Mouse (Mus musculus) C2C12 (cell line): ENCODE results near the gene Akap6. TPM values are rescaled to one million over a fixed set of nuclear protein-coding genes. Genes with fewer than 3 reads are reported as not detected.

Experiments
- H3K27me3 ChIP-seq: one replicate; pipeline ENCODE4 v1.6.1; 2011; ENCODE audit not compliant: control insufficient read depth, insufficient read depth, insufficient read length
- H3K36me3 ChIP-seq: one replicate; pipeline ENCODE4 v1.6.1; 2011; ENCODE audit not compliant: control insufficient read depth, insufficient read depth
- H3K4me3 ChIP-seq: one replicate; pipeline ENCODE4 v1.5.1; 2011; ENCODE audit warnings: mild to moderate bottlenecking, control low read depth; ENCODE audit not compliant: poor library complexity, insufficient read depth, severe bottlenecking
- H3K79me2 ChIP-seq: one replicate; pipeline ENCODE4 v1.6.1; 2011; ENCODE audit not compliant: control insufficient read depth, insufficient read depth
- H3K79me3 ChIP-seq: one replicate; pipeline ENCODE4 v1.6.1; 2011; ENCODE audit warnings: low read depth, control low read depth
- H3ac ChIP-seq: one replicate; pipeline ENCODE3; 2011; ENCODE audit warnings: low read depth; ENCODE audit not compliant: control insufficient read depth, insufficient read length
- CEBPB ChIP-seq: IDR thresholded peaks from one replicate; pipeline ENCODE4 v1.6.1; 2011; ENCODE audit warnings: low read depth, mild to moderate bottlenecking, control low read depth, moderate library complexity
- CTCF ChIP-seq: IDR thresholded peaks from one replicate; pipeline ENCODE4 v1.5.1; 2011; ENCODE audit not compliant: control insufficient read depth, insufficient read depth, insufficient read length
- FOSL1 ChIP-seq: IDR thresholded peaks from one replicate; pipeline ENCODE4 v1.8.0; 2011; ENCODE audit warnings: mild to moderate bottlenecking, low read length; ENCODE audit not compliant: poor library complexity, insufficient read depth, severe bottlenecking
- MAX ChIP-seq: IDR thresholded peaks from one replicate; pipeline ENCODE4 v1.6.1; 2011; ENCODE audit warnings: mild to moderate bottlenecking, control low read depth
- MYOD1 ChIP-seq: IDR thresholded peaks from one replicate; pipeline ENCODE4 v1.6.1; 2011; ENCODE audit warnings: low read depth; ENCODE audit not compliant: control insufficient read depth, insufficient read length
- MYOG ChIP-seq: IDR thresholded peaks from one replicate; pipeline ENCODE4 v1.6.1; 2011; ENCODE audit not compliant: control insufficient read depth, insufficient read length; ENCODE audit errors: extremely low read depth
- USF1 ChIP-seq: IDR thresholded peaks from one replicate; pipeline ENCODE4 v1.6.1; 2011; ENCODE audit warnings: low read depth, mild to moderate bottlenecking, control low read depth, moderate library complexity
- polyA plus RNA-seq: library from polyadenylated mRNA; unstranded; fragments of >200 nt; fragmentation: generic; extraction: Trizol; gene quantifications from one replicate; pipeline ENCODE4 v1.2.1, GENCODE M21; 2012; ENCODE audit warnings: missing spikeins

The Akap6 gene
- polyA plus RNA-seq, 1 experiment, result 0.51 TPM

- no peaks in the 10 kb centered on the region for H3K79me3 ChIP-seq
- TF ChIP-seq CTCF, result no peak
- TF ChIP-seq USF1, result peak; percentile 18
- TF ChIP-seq MAX, result peak; percentile 66
- no peak for TF ChIP-seq MYOG
- peak; percentile 64 for TF ChIP-seq FOSL1
- TF ChIP-seq MYOD1, result peak; percentile 72
- peak; percentile 37 for TF ChIP-seq CEBPB
- no peaks in the 10 kb centered on the region for H3K79me2 ChIP-seq
- H3ac ChIP-seq, result no peak overlapping the region
- H3K27me3 ChIP-seq, result no peaks in the 10 kb centered on the region
- H3K36me3 ChIP-seq, result no peaks in the 10 kb centered on the region
- no peak overlapping the region for H3K4me3 ChIP-seq
Measured at GRCm38 (mm10) chr12:53146460-53147050, 447.4 kb downstream of the Akap6 start.

- no peaks in the 10 kb centered on the region for H3K36me3 ChIP-seq
- H3K4me3 ChIP-seq, result no peak overlapping the region
- no peaks in the 10 kb centered on the region for H3K79me3 ChIP-seq
- H3ac ChIP-seq, result no peak overlapping the region
- no peaks in the 10 kb centered on the region for H3K79me2 ChIP-seq
- H3K27me3 ChIP-seq, result no peaks in the 10 kb centered on the region
- no peak for TF ChIP-seq CTCF
- TF ChIP-seq MYOG, result no peak
- TF ChIP-seq FOSL1, result no peak
- TF ChIP-seq CEBPB, result no peak
- TF ChIP-seq MYOD1, result no peak
- no peak for TF ChIP-seq MAX
- TF ChIP-seq USF1, result no peak
Measured at GRCm38 (mm10) chr12:53147696-53148095, 448.5 kb downstream of the Akap6 start.

- H3K27me3 ChIP-seq, result no peaks in the 10 kb centered on the region
- H3K79me2 ChIP-seq, result no peaks in the 10 kb centered on the region
- no peaks in the 10 kb centered on the region for H3K79me3 ChIP-seq
- no peak overlapping the region for H3ac ChIP-seq
- H3K36me3 ChIP-seq, result no peaks in the 10 kb centered on the region
- no peak overlapping the region for H3K4me3 ChIP-seq
- no peak for TF ChIP-seq USF1
- no peak for TF ChIP-seq MYOG
- TF ChIP-seq MAX, result no peak
- TF ChIP-seq FOSL1, result no peak
Measured at GRCm38 (mm10) chr12:53168189-53169003, 469.2 kb downstream of the Akap6 start.

DNA sequence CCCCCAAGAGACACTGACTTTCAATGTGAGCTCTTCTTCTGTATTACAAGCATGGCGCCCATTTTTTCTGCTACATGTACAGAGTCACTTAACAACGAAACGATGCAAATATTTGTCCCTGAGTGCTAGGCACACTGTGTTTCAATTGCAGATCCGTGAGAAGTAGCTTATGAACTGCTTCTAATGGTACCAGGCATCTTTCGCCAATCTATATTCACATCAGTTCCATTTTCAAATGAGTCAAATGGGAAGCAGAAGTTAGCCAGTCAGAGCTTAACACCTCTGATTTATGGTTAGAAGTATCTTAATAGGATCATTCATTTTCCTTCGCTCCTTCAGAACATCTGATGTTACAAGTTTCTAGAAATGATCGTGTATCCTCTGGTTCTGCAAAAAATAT, 492.3 kb downstream of the Akap6 start:
- no peak overlapping the region for H3K4me3 ChIP-seq
- TF ChIP-seq MYOD1 (no peak), CTCF (no peak), MAX (no peak), FOSL1 (no peak), USF1 (no peak), MYOG (no peak), CEBPB (no peak)
- H3K79me2 ChIP-seq, result no peaks in the 10 kb centered on the region
- no peaks in the 10 kb centered on the region for H3K79me3 ChIP-seq
- H3K27me3 ChIP-seq, result no peaks in the 10 kb centered on the region
- H3ac ChIP-seq, result no peak overlapping the region
- no peaks in the 10 kb centered on the region for H3K36me3 ChIP-seq

DNA sequence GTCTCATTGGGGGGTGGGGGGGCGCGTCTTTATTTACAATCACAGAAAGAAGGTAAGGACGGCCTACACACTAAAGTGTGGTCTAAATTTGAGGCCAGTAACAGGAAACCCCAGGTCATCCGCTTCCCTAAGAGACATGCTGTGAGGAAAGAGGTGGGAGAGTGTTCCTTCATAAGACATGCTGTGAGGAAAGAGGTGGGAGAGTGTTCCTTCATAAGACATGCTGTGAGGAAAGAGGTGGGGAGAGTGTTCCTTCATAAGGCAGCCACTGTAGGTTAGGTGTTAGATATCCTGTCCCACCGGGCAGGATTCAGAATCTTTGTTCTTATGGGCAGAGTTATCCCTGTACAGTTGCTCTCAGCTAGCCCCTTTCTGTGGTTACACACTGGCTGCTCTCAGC, 494.5 kb downstream of the Akap6 start:
- no peak overlapping the region for H3K4me3 ChIP-seq
- H3K36me3 ChIP-seq, result no peaks in the 10 kb centered on the region
- no peaks in the 10 kb centered on the region for H3K79me3 ChIP-seq
- no peaks in the 10 kb centered on the region for H3K79me2 ChIP-seq
- TF ChIP-seq CEBPB (no peak), MYOD1 (no peak), FOSL1 (no peak), CTCF (no peak), USF1 (no peak), MAX (no peak), MYOG (no peak)
- no peaks in the 10 kb centered on the region for H3K27me3 ChIP-seq
- H3ac ChIP-seq, result no peak overlapping the region

Other genes starting within 250 kb of the Akap6 start
- gene Arhgap5, start 195.4 kb upstream of the Akap6 start, polyA plus RNA-seq, result 7.3 TPM